Mouse (Mus musculus) stomach, postnatal 0 days (tissue): Measurements from ENCODE around the gene Btg3. TPM values are rescaled to one million over a fixed set of nuclear protein-coding genes. Genes with fewer than 3 reads are reported as not detected.

Source experiments
- ATAC-seq: fragments of 200-750 bp; cut with Nextera tagmentation; 2 replicates; pipeline ENCODE4 v1.8.0; 2017; ENCODE audit not compliant: low FRiP score, low TSS enrichment
- DNase-seq: peaks from one replicate; pipeline ENCODE4 v3.0.0-alpha.2; 2016; ENCODE audit warnings: low spot score
- H3K27ac ChIP-seq: fragments of 300-500 bp; sonication (generic); replicated peaks from 2 replicates; pipeline ENCODE4 v1.5.1; 2014; ENCODE audit warnings: mild to moderate bottlenecking, control low read depth
- H3K27me3 ChIP-seq: fragments of 300-500 bp; sonication (generic); 2 replicates; pipeline ENCODE4 v1.6.1; 2014; ENCODE audit warnings: low read length; ENCODE audit not compliant: control insufficient read depth, insufficient read depth
- H3K36me3 ChIP-seq: fragments of 300-500 bp; sonication (generic); 2 replicates; pipeline ENCODE4 v1.6.1; 2014; ENCODE audit warnings: low read length, mixed read lengths; ENCODE audit not compliant: control insufficient read depth, insufficient read depth
- H3K4me1 ChIP-seq: fragments of 300-500 bp; sonication (generic); replicated peaks from 2 replicates; pipeline ENCODE4 v1.6.1; 2014; ENCODE audit warnings: antibody characterized with exemption; ENCODE audit not compliant: control insufficient read depth, insufficient read depth
- H3K4me2 ChIP-seq: fragments of 300-500 bp; sonication (generic); replicated peaks from 2 replicates; pipeline ENCODE4 v1.6.1; 2014; ENCODE audit warnings: low read depth, mild to moderate bottlenecking, control low read depth, moderate library complexity
- H3K4me3 ChIP-seq: fragments of 300-500 bp; sonication (generic); 2 replicates; pipeline ENCODE4 v1.5.1; 2014; ENCODE audit warnings: low read depth, low read length, control low read depth
- H3K9ac ChIP-seq: fragments of 300-500 bp; sonication (generic); 2 replicates; pipeline ENCODE4 v1.6.1; 2014; ENCODE audit warnings: mild to moderate bottlenecking, low read length, control low read depth, mixed read lengths
- H3K9me3 ChIP-seq: fragments of 300-500 bp; sonication (generic); 2 replicates; pipeline ENCODE4 v1.6.1; 2016; ENCODE audit warnings: low read length; ENCODE audit not compliant: control insufficient read depth
- CTCF ChIP-seq: IDR thresholded peaks from 2 replicates; pipeline ENCODE4 v1.5.1; 2016; ENCODE audit warnings: antibody characterized with exemption, low read depth, mild to moderate bottlenecking, moderate library complexity
- EP300 ChIP-seq: optimal IDR thresholded peaks from 2 replicates; pipeline ENCODE3; 2016; ENCODE audit warnings: antibody characterized with exemption
- WGBS: fragments of 180-500 bp; shearing (Covaris S2); extraction: QIAGEN DNeasy Blood & Tissue Kit; methylation state at CpG from one replicate; pipeline ENCODE4 v1.1.7; 2014; 5-methylcytosine and 5-hydroxymethylcytosine counted together
- polyA plus RNA-seq: library from polyadenylated mRNA; unstranded; fragments of >200 nt; fragmentation: Nextera tagmentation; extraction: Ambion mirVana; gene quantifications from 2 replicates; pipeline ENCODE4 v1.2.1, GENCODE M21; 2015

Btg3 gene
- polyA plus RNA-seq, 1 experiment from 2014 or later, result 53.5 TPM

DNA sequence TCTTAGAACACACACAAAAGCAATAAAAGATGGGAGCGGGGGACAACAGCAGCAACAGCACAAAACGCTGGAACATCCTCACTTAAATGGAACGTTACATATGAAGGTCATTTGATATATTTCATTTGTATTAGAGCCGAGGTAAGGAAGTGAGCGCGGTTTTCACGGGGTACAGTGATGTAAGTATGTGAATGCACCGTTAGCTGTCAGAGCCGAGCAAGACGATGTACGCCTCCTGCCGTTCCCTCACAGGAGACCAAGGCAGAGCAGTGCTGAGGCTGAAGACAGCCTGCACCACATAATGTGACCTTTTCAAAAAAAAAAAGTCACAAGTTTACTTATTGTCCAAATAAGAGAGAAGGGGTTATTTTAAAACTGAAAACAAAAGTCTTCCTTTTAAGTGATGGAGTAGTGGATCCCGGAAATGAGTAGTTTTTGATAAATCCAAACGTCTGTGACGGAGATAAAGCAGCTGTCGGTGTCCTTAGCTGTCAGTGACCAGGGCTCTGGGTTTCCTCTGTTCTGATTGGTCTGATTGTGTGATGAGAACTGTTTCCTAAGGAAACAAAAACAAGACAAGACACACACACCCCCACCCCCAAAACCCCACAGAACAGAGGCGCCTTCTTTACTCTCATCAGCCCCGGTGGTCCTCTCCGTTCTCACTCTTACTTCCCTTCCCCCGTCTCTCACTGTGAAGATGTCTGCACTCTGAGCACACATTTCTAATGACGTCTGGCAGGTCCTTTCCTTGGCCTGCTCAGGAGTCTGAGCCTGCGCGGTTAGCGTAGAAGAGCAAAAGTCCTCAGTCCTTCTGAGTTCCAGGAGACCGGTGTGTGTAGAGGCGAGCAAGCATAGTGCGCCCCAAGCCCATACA is 50.8 kb downstream of the Btg3 start:
- no peaks in the 10 kb centered on the region; the same call in 1 of the 2 replicates for H3K36me3 ChIP-seq
- ATAC-seq, result peak; percentile 13; the same call in 1 of the 2 replicates
- no peak for DNase-seq
- H3K9me3 ChIP-seq, result no peaks in the 10 kb centered on the region
- H3K27ac ChIP-seq, result no peak overlapping the region
- H3K4me1 ChIP-seq, result no peaks in the 10 kb centered on the region
- peak overlapping the region; percentile 4; the same call in 1 of the 2 replicates for H3K4me3 ChIP-seq
- H3K4me2 ChIP-seq, result peak overlapping the region; percentile 32
- TF ChIP-seq CTCF, result peak; percentile 53
- TF ChIP-seq EP300, result no peak
- 57% methylated on average over 27 of the region's 27 CpGs for WGBS
- H3K9ac ChIP-seq, result no peak overlapping the region
- no peaks in the 10 kb centered on the region for H3K27me3 ChIP-seq

DNA sequence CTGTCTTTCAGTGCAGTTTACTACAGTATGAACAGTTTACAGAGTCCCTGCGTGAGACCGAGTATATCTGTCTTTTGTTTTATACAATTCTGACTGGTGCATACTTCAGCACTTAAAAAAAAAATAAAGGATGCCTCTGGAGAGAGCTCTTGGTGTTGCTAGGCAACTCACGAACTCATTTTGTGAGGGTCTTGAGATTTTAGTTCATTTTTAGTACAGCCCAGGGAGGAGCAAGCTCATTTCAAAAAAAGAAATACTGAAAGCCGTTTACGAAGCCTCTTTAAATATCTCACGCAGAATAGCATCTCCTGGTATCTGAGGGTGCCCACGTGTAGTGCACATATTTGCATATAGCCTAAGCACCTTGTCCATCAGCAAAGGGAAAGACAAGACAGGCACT is 54.9 kb downstream of the Btg3 start:
- H3K4me1 ChIP-seq, result no peaks in the 10 kb centered on the region
- H3K27ac ChIP-seq, result no peak overlapping the region
- no peak for TF ChIP-seq CTCF
- TF ChIP-seq EP300, result no peak
- ATAC-seq (no peak), DNase-seq (no peak)
- no peak overlapping the region for H3K4me2 ChIP-seq
- no peak overlapping the region for H3K4me3 ChIP-seq
- WGBS, result 32% methylated on average over 7 of the region's 7 CpGs
- no peak overlapping the region for H3K9ac ChIP-seq
- no peaks in the 10 kb centered on the region for H3K27me3 ChIP-seq
- H3K36me3 ChIP-seq, result no peaks in the 10 kb centered on the region
- no peaks in the 10 kb centered on the region for H3K9me3 ChIP-seq

DNA sequence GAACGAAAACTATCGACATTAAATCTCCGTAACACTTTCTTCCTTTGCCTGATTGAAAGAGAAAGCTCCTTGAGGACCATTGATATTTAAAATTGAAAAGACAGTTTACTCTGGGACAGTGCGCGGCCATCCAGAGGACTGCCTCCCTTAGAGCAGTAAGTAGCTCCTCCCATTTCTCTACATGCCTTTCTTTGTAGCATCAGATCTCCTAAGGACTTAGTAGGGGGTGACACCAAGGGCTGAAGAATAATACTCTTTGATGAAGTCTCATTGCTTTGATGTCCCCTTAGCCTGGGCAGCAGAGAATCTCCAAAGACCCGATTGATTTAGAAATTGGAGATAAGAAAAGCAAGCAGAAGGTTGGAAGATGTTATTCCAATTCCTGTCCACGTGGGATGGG is 55.4 kb downstream of the Btg3 start:
- Histone ChIP-seq H3K27me3 (no peaks in the 10 kb centered on the region), H3K4me3 (no peak overlapping the region), H3K9me3 (no peaks in the 10 kb centered on the region), H3K36me3 (no peaks in the 10 kb centered on the region), H3K4me2 (no peak overlapping the region), H3K27ac (no peak overlapping the region), H3K9ac (no peak overlapping the region), H3K4me1 (no peaks in the 10 kb centered on the region)
- no peak for TF ChIP-seq EP300
- no peak for TF ChIP-seq CTCF
- no peak for ATAC-seq
- 29% methylated on average over 7 of the region's 7 CpGs for WGBS
- no peak for DNase-seq

DNA sequence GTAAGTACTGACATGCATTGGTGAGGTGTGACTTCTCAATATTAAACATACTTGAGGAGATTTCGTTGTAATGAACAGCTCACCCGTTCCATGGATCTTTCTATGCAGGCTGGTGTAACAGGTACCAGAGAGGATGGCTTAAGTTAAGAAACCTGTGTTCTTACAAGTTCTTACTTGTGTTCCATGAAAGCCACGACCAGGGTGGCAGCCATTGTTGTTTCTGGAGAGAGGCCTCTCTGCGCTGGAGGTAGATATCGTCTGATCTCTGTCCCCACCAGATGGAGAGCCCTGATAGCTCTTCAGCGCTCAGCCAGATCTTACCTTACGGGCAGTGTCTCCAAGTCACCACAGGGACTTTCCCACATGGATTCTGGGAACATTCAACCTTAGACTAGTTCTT is 57.3 kb downstream of the Btg3 start:
- no peak overlapping the region for H3K27ac ChIP-seq
- no peak overlapping the region for H3K4me2 ChIP-seq
- TF ChIP-seq CTCF, result no peak
- no peak for TF ChIP-seq EP300
- no peak overlapping the region for H3K9ac ChIP-seq
- DNase-seq (no peak), ATAC-seq (no peak)
- no peaks in the 10 kb centered on the region for H3K27me3 ChIP-seq
- H3K9me3 ChIP-seq, result no peaks in the 10 kb centered on the region
- H3K4me1 ChIP-seq, result no peaks in the 10 kb centered on the region
- H3K4me3 ChIP-seq, result no peak overlapping the region
- WGBS, result 60% methylated on average over 7 of the region's 7 CpGs
- no peaks in the 10 kb centered on the region for H3K36me3 ChIP-seq

DNA sequence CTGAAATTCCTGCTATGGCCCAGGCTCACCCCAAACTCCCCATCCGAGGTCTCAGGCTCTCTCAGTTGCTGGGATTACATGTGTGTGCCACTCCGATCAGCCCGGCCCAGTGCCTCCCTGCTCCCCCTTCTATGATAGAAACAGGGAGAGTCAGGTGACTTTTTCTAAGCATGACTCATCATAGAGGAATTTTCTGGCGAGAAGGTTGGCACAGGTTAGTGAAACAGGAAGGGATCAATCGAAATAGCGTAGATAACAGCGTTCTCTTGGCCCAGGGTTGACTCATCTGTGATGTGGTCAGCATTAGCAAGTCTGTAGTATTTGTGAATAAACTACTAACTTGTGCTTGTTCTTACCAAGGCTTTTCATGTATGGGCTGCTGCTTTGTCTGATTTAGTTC is 59.0 kb downstream of the Btg3 start:
- peak; percentile 91 for ATAC-seq

DNA sequence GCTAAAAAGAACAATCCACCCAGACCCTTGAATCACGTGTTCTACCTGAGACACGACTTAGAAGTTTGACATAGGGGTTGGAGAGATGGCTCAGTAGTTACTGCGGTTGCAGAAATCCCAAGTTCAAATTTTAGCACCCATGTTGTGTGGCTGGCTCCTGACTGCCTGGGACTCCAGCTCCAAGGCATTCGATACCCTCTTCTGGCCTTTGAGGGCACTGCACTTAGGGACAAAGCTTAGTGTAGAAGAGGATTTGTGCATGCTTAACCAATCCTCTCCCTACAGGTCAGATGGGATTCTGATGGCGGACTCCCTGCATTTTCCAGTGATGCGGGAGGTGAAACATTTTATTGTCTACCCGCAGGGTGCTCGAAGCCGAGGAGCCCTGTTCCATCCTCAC is 60.1 kb downstream of the Btg3 start:
- Histone ChIP-seq H3K4me1 (no peaks in the 10 kb centered on the region), H3K4me2 (no peak overlapping the region), H3K27ac (no peak overlapping the region), H3K36me3 (no peaks in the 10 kb centered on the region), H3K9ac (no peak overlapping the region), H3K27me3 (no peaks in the 10 kb centered on the region), H3K4me3 (no peak overlapping the region), H3K9me3 (no peaks in the 10 kb centered on the region)
- ATAC-seq (peak; percentile 49; the same call in 1 of the 2 replicates), DNase-seq (peak; percentile 64)
- WGBS, result 82% methylated on average over 9 of the region's 9 CpGs
- no peak for TF ChIP-seq EP300
- peak; percentile 81 for TF ChIP-seq CTCF

More for the DNA sequence above, 59.0 kb downstream of the Btg3 start:
- no peaks in the 10 kb centered on the region for H3K9me3 ChIP-seq
- no peak overlapping the region for H3K4me2 ChIP-seq
- no peak for TF ChIP-seq EP300
- TF ChIP-seq CTCF, result no peak
- peak; percentile 68 for DNase-seq
- H3K4me3 ChIP-seq, result no peak overlapping the region
- H3K9ac ChIP-seq, result no peak overlapping the region
- no peaks in the 10 kb centered on the region for H3K27me3 ChIP-seq
- H3K4me1 ChIP-seq, result no peaks in the 10 kb centered on the region
- no peak overlapping the region; the same call in 1 of the 2 replicates for H3K27ac ChIP-seq
- 37% methylated on average over 7 of the region's 7 CpGs for WGBS
- H3K36me3 ChIP-seq, result no peaks in the 10 kb centered on the region
